Mouse (Mus musculus) MEL (cell line): Measurements from ENCODE around the gene Cox5b.

Experiments
- CTCF ChIP-seq, 3 experiments: IDR thresholded peaks in 2 of 3; conservative IDR thresholded peaks in 1 of 3; 2 replicates each; pipeline ENCODE4 v1.5.1; 2011 to 2012; ENCODE audit warnings: low read length in 3 of 3, low read depth in 2 of 3, mild to moderate bottlenecking in 2 of 3, improper control_type of control experiment in 1 of 3, inconsistent platforms in 1 of 3, mixed read lengths in 1 of 3, moderate library complexity in 1 of 3; ENCODE audit not compliant: control insufficient read depth in 1 of 3, insufficient read depth in 1 of 3, poor library complexity in 1 of 3, severe bottlenecking in 1 of 3
- EP300 ChIP-seq, 2 experiments: IDR thresholded peaks; 2 replicates each; pipeline ENCODE4 v1.6.1; 2011; ENCODE audit warnings: improper control_type of control experiment in 2 of 2, low read length in 2 of 2, low read depth in 1 of 2, mild to moderate bottlenecking in 1 of 2
- GATA1 ChIP-seq: IDR thresholded peaks from 2 replicates; pipeline ENCODE4 v1.6.1; 2011; ENCODE audit warnings: low read depth, low read length, improper control_type of control experiment
- MXI1 ChIP-seq: IDR thresholded peaks from 2 replicates; pipeline ENCODE4 v1.6.1; 2011; ENCODE audit warnings: mild to moderate bottlenecking, low read depth, low read length, improper control_type of control experiment
- ZC3H11A ChIP-seq: IDR thresholded peaks from 2 replicates; pipeline ENCODE4 v1.6.1; 2012; ENCODE audit warnings: low read depth, mild to moderate bottlenecking, inconsistent platforms, low read length, improper control_type of control experiment

DNA sequence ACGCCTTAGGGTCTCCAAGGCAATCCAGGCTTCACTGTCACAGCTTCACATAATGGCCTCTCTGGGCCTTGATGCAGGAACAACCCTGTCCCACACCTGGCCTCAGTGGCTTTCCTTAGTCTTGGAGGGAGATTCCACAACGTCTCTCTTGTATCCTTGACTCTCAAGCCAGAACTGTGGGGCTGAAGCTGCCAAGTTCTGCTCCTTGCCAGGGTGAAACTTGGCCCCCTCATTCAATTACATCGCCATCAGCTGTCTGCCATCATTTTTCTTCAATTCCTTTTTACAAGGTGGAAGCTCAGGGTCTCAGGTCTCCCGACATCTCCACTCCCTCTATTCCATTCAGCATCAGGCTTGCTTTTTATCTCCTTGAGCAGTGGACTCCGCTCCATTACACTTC is 36.2 kb upstream of the Cox5b start:
- TF ChIP-seq CTCF (IDR thresholded peaks at IDR 0.05 in 2 of 3, conservative IDR thresholded peaks at IDR 0.05 in 1 of 3; ENCODE audit: control insufficient read depth in 1 of 3, insufficient read depth in 1 of 3, low read depth in 2 of 3, low read length in 3 of 3, poor library complexity in 1 of 3, severe bottlenecking in 1 of 3) (no peak), EP300 (IDR thresholded peaks at IDR 0.05; ENCODE audit: low read depth in 1 of 2, low read length in 2 of 2) (no peak), ZC3H11A (no peak), MXI1 (no peak), GATA1 (no peak)
